Mouse (Mus musculus): ENCODE data around the gene Nek9. TPM values are rescaled to one million over a fixed set of nuclear protein-coding genes. Genes with fewer than 3 reads are reported as not detected.
A peak's percentile ranks its signal among the peaks of the same experiment; 100 is the strongest.

The Nek9 gene
- total and polyA plus RNA-seq, 2 experiments = 14.0 to 17.0 TPM

DNA sequence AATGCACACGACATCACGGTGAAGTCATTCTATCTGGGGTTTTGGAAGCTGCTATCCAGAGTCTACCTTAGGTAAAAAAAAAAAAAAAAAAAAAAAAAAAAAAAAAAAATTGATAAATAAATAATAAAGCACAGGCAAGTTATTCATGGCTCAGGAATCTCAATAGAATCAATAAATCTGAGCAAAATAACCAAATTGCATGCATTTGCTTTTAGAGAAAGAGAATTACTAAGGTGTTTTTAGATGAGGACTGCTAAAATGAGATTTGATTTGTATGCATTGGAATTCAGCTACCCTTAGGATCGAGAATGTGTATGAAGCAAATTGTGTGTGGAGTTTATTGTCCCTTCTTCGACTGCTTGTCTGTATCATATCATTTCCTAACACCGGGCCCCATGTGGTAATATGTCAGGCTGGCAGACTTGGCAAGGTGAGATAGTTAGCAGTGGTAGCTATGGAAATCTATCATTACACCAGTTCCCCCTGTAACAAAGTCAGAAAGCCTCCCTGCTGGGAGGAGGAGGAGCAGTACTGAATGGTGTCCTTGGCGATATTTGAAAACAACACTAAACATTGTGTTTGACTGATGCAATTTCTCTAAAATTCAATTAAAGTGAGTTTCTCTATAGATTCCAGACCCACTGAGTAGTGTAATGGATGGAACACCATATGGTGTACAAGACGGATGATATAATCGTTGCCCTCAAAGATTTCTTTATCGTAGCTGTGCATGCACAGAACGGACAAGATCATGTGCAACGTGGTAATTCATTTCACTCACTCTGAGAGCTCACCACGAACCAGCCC lies 58.1 kb downstream of the Nek9 start:
- H3K4me3 ChIP-seq (ENCODE audit: insufficient read depth, low read depth, low read length) = no peak overlapping the region
- H3K27ac ChIP-seq (replicated peaks; ENCODE audit: insufficient read depth, low read depth, low read length) = no peak overlapping the region
- DNase-seq (ENCODE audit: extremely low read depth, low read depth, low spot score) = no peak
- no peak overlapping the region for H3K9ac ChIP-seq (ENCODE audit: low read depth, low read length)
- 72% methylated on average over 12 of the region's 12 CpGs for WGBS
- TF ChIP-seq CTCF (IDR thresholded peaks at IDR 0.05; ENCODE audit: low read depth, low read length) (no peak), POLR2A (IDR thresholded peaks at IDR 0.05; ENCODE audit: extremely low read depth, insufficient read depth, low read length) (no peak)
- H3K27me3 ChIP-seq (ENCODE audit: control insufficient read depth, insufficient read depth, low read length) = no peaks in the 10 kb centered on the region
- no peaks in the 10 kb centered on the region for H3K36me3 ChIP-seq (ENCODE audit: control insufficient read depth, insufficient read depth, low read length)
- peaks cover 4% of the 10 kb centered on the region; the same call in 1 of the 2 replicates for H3K4me1 ChIP-seq (ENCODE audit: control insufficient read depth, insufficient read depth, low read length)
- no peaks in the 10 kb centered on the region for H3K79me2 ChIP-seq (ENCODE audit: control insufficient read depth, insufficient read depth, low read length)

GRCm38 (mm10) chr12:85280105-85280844 lies 58.9 kb downstream of the Nek9 start:
- Histone ChIP-seq H3K9ac (ENCODE audit: low read depth, low read length) (peak overlapping the region; percentile 95), H3K79me2 (ENCODE audit: control insufficient read depth, insufficient read depth, low read length) (no peaks in the 10 kb centered on the region), H3K36me3 (ENCODE audit: control insufficient read depth, insufficient read depth, low read length) (no peaks in the 10 kb centered on the region), H3K4me3 (ENCODE audit: insufficient read depth, low read depth, low read length) (peak overlapping the region; percentile 97), H3K27ac (replicated peaks; ENCODE audit: insufficient read depth, low read depth, low read length) (peak overlapping the region; percentile 79), H3K27me3 (ENCODE audit: control insufficient read depth, insufficient read depth, low read length) (no peaks in the 10 kb centered on the region), H3K4me1 (ENCODE audit: control insufficient read depth, insufficient read depth, low read length) (peaks cover 4% of the 10 kb centered on the region; the same call in 1 of the 2 replicates)
- WGBS = under 1% methylated on average over 31 of the region's 31 CpGs
- TF ChIP-seq POLR2A (IDR thresholded peaks at IDR 0.05; ENCODE audit: extremely low read depth, insufficient read depth, low read length) (peak; percentile 36; the same call in 1 of the 2 replicates), CTCF (IDR thresholded peaks at IDR 0.05; ENCODE audit: low read depth, low read length) (no peak)
- DNase-seq (ENCODE audit: extremely low read depth, low read depth, low spot score) = peak; percentile 91

DNA sequence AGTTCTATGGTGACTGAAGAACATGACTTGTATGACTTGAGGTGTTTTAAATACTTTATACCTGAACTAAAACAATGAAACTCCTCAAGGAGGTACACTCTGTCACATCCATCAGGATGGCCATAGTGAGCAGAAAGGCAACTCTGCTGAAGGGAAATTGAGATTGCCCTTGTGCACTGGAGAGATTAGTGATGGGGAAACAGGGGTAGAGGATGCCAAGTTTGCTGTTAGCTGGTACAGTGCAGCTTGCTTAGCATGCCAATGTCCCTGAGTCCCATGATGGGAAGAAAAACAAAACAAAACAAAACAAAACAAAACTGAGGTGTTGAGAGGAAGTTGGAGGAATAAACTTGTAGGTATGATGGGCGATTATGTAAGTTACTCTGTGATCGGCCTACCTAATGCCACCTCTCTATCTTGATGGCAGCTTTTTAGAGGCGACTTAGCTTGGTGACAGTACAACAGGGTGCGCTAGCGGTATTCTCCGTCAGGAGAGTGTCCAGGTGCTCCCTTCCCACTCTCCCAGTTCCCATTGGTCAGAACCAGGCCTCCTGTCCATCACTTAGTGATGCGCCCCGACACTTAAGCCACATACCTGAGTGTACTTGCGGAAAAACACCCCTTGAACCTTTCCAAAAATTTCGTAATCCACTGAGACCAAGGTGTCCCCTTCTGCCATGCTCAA lies 59.6 kb downstream of the Nek9 start:
- Histone ChIP-seq H3K36me3 (ENCODE audit: control insufficient read depth, insufficient read depth, low read length) (peaks cover 4% of the 10 kb centered on the region; the same call in 1 of the 2 replicates), H3K9ac (ENCODE audit: low read depth, low read length) (peak overlapping the region; percentile 95), H3K4me1 (ENCODE audit: control insufficient read depth, insufficient read depth, low read length) (peaks cover 4% of the 10 kb centered on the region; the same call in 1 of the 2 replicates), H3K79me2 (ENCODE audit: control insufficient read depth, insufficient read depth, low read length) (no peaks in the 10 kb centered on the region), H3K27ac (replicated peaks; ENCODE audit: insufficient read depth, low read depth, low read length) (peak overlapping the region; percentile 79), H3K27me3 (ENCODE audit: control insufficient read depth, insufficient read depth, low read length) (no peaks in the 10 kb centered on the region), H3K4me3 (ENCODE audit: insufficient read depth, low read depth, low read length) (peak overlapping the region; percentile 97)
- TF ChIP-seq CTCF (IDR thresholded peaks at IDR 0.05; ENCODE audit: low read depth, low read length) (no peak), POLR2A (IDR thresholded peaks at IDR 0.05; ENCODE audit: extremely low read depth, insufficient read depth, low read length) (no peak)
- peak; percentile 71 for DNase-seq (ENCODE audit: extremely low read depth, low read depth, low spot score)
- WGBS = 4% methylated on average over 10 of the region's 10 CpGs

DNA sequence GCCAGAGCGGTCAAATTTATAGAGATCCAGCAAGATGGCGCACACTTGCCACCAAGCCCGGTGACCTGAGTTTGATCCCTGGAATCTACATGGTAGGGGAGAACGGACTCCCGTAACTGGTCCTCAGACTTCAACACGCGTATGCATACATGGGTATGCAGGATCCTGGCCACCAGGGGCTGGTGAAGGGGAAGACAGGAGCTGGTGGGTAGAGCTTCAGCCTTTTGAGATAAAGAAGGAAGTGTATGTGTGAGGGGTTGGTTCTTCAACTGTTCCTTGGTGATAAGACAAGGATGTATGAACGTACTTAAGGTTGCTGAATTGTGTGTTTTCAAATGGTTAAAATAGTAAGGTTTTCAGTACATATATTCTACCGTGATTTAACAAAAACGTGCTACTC lies 60.2 kb downstream of the Nek9 start:
- Histone ChIP-seq H3K36me3 (ENCODE audit: control insufficient read depth, insufficient read depth, low read length) (peaks cover 4% of the 10 kb centered on the region; the same call in 1 of the 2 replicates), H3K79me2 (ENCODE audit: control insufficient read depth, insufficient read depth, low read length) (no peaks in the 10 kb centered on the region), H3K27me3 (ENCODE audit: control insufficient read depth, insufficient read depth, low read length) (no peaks in the 10 kb centered on the region), H3K4me1 (ENCODE audit: control insufficient read depth, insufficient read depth, low read length) (peaks cover 4% of the 10 kb centered on the region; the same call in 1 of the 2 replicates), H3K4me3 (ENCODE audit: insufficient read depth, low read depth, low read length) (no peak overlapping the region), H3K9ac (ENCODE audit: low read depth, low read length) (no peak overlapping the region), H3K27ac (replicated peaks; ENCODE audit: insufficient read depth, low read depth, low read length) (no peak overlapping the region)
- WGBS = 96% methylated on average over 10 of the region's 10 CpGs
- DNase-seq (ENCODE audit: extremely low read depth, low read depth, low spot score) = no peak
- TF ChIP-seq CTCF (IDR thresholded peaks at IDR 0.05; ENCODE audit: low read depth, low read length) (no peak), POLR2A (IDR thresholded peaks at IDR 0.05; ENCODE audit: extremely low read depth, insufficient read depth, low read length) (no peak)

DNA sequence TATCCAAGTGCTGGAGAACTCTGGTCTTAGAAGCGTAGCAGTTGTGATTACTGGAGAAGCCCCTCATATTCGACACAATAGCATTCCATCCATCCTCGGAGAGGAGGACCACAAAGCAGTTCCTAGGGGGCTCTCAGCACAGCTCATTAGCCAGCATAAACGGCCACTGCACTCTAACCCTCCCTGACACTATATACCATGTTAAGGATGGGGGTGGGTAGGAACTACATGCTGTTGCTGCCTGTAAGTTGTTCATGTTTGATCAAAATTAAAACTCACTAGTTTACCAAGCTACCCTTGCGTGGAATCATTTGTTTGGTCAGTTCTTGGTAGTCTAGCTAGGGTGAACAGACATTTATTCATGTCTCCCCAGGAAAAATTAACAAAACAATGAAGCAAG lies 62.9 kb downstream of the Nek9 start:
- Histone ChIP-seq H3K4me3 (ENCODE audit: insufficient read depth, low read depth, low read length) (no peak overlapping the region), H3K4me1 (ENCODE audit: control insufficient read depth, insufficient read depth, low read length) (peaks cover 4% of the 10 kb centered on the region; the same call in 1 of the 2 replicates), H3K36me3 (ENCODE audit: control insufficient read depth, insufficient read depth, low read length) (peaks cover 4% of the 10 kb centered on the region; the same call in 1 of the 2 replicates), H3K9ac (ENCODE audit: low read depth, low read length) (no peak overlapping the region), H3K27me3 (ENCODE audit: control insufficient read depth, insufficient read depth, low read length) (no peaks in the 10 kb centered on the region), H3K79me2 (ENCODE audit: control insufficient read depth, insufficient read depth, low read length) (no peaks in the 10 kb centered on the region), H3K27ac (replicated peaks; ENCODE audit: insufficient read depth, low read depth, low read length) (no peak overlapping the region)
- WGBS = 86% methylated on average over 5 of the region's 5 CpGs
- no peak for TF ChIP-seq CTCF (IDR thresholded peaks at IDR 0.05; ENCODE audit: low read depth, low read length)
- no peak for TF ChIP-seq POLR2A (IDR thresholded peaks at IDR 0.05; ENCODE audit: extremely low read depth, insufficient read depth, low read length)
- DNase-seq (ENCODE audit: extremely low read depth, low read depth, low spot score) = no peak

Measured in liver, adult 2 months (tissue).